Mouse (Mus musculus): ENCODE results near the gene Ppib. TPM values are rescaled to one million over a fixed set of nuclear protein-coding genes. Genes with fewer than 3 reads are reported as not detected.
A peak's percentile ranks its signal among the peaks of the same experiment; 100 is the strongest.

The Ppib gene
- polyA plus RNA-seq, 1 experiment, result 154 TPM

DNA sequence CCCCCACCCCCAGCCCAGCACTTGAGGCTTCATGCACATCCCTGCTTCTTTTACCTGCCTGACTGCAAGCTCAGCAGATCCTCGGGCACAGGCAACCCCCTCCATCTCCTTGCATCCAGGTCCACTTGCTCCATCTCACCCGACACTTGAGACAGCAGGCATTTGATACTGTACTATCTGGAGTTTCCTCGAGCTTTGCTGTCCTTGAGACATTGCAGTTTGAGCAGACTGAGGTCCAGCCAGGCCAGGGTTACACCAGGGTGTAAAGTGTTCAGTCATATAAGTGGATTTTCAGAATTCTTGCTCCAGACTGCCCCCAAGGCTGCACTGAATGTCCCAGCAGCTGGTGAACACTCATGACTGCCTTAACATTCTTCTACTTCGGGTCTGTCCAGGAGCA lies 17.7 kb upstream of the Ppib start:
- Histone ChIP-seq H3K36me3 (ENCODE audit: control insufficient read depth, insufficient read depth, low read length) (peaks cover 9% of the 10 kb centered on the region; the same call in 1 of the 2 replicates), H3K27ac (ENCODE audit: control insufficient read depth, insufficient read depth, low read length) (no peak overlapping the region), H3K4me1 (replicated peaks; ENCODE audit: control insufficient read depth, insufficient read depth, low read length) (no peaks in the 10 kb centered on the region), H3K27me3 (ENCODE audit: control insufficient read depth, insufficient read depth, low read length) (no peaks in the 10 kb centered on the region; the same call in 1 of the 2 replicates), H3K4me3 (ENCODE audit: control insufficient read depth, insufficient read depth, low read length) (no peak overlapping the region)
- TF ChIP-seq POLR2A (IDR thresholded peaks at IDR 0.05; ENCODE audit: control insufficient read depth, extremely low read depth, insufficient read depth, low read length, poor library complexity) (no peak), CTCF (IDR thresholded peaks at IDR 0.05; ENCODE audit: borderline replicate concordance, control insufficient read depth, extremely low read depth, insufficient read depth, low read length, poor library complexity) (no peak)
- 93% methylated on average over 4 of the region's 4 CpGs for WGBS
- no peak for DNase-seq

GRCm38 (mm10) chr9:66043241-66043640 lies 16.8 kb upstream of the Ppib start:
- TF ChIP-seq POLR2A (IDR thresholded peaks at IDR 0.05; ENCODE audit: control insufficient read depth, extremely low read depth, insufficient read depth, low read length, poor library complexity) (no peak), CTCF (IDR thresholded peaks at IDR 0.05; ENCODE audit: borderline replicate concordance, control insufficient read depth, extremely low read depth, insufficient read depth, low read length, poor library complexity) (no peak)
- 97% methylated on average over 3 of the region's 3 CpGs for WGBS
- Histone ChIP-seq H3K4me3 (ENCODE audit: control insufficient read depth, insufficient read depth, low read length) (no peak overlapping the region), H3K36me3 (ENCODE audit: control insufficient read depth, insufficient read depth, low read length) (peaks cover 9% of the 10 kb centered on the region; the same call in 1 of the 2 replicates), H3K27me3 (ENCODE audit: control insufficient read depth, insufficient read depth, low read length) (no peaks in the 10 kb centered on the region; the same call in 1 of the 2 replicates), H3K4me1 (replicated peaks; ENCODE audit: control insufficient read depth, insufficient read depth, low read length) (no peaks in the 10 kb centered on the region), H3K27ac (ENCODE audit: control insufficient read depth, insufficient read depth, low read length) (no peak overlapping the region)
- no peak for DNase-seq

DNA sequence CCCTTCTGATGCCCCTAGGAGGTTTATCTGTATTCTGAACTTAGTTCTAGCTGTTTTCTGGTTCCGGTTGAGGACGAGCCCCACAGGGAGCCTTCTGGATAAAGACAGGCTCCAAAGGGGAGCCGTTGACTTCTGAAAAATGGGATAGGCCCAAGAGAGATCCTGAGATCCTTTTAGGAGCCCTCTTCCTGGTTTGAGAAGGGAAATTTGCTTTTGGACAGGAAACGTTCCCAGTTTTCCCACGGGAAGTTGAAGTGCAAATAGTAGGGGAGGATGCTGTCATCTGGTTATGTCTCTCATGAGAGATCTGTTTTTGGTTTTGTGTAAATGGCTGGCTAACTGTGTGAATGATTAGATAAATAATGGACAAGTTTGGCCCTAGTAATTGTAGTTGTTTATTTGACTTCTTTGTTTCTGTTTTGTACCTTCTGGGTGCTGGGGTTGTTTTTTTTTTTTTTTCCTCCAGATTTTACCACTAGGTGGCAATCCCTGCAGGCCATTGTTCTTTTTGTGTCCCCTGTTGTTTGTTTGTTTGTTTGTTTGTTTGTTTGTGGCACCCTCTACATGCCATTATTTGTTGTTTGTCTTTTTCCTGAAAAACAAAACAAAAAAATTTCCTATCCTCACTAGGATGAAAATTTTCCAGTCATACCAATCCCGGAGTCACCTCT lies 10.0 kb upstream of the Ppib start:
- Histone ChIP-seq H3K4me3 (ENCODE audit: control insufficient read depth, insufficient read depth, low read length) (no peak overlapping the region), H3K36me3 (ENCODE audit: control insufficient read depth, insufficient read depth, low read length) (no peaks in the 10 kb centered on the region), H3K27ac (ENCODE audit: control insufficient read depth, insufficient read depth, low read length) (no peak overlapping the region), H3K27me3 (ENCODE audit: control insufficient read depth, insufficient read depth, low read length) (no peaks in the 10 kb centered on the region), H3K4me1 (replicated peaks; ENCODE audit: control insufficient read depth, insufficient read depth, low read length) (no peaks in the 10 kb centered on the region)
- TF ChIP-seq POLR2A (IDR thresholded peaks at IDR 0.05; ENCODE audit: control insufficient read depth, extremely low read depth, insufficient read depth, low read length, poor library complexity), result no peak
- TF ChIP-seq CTCF (IDR thresholded peaks at IDR 0.05; ENCODE audit: borderline replicate concordance, control insufficient read depth, extremely low read depth, insufficient read depth, low read length, poor library complexity), result no peak
- DNase-seq, result no peak
- 85% methylated on average over 6 of the region's 6 CpGs for WGBS

DNA sequence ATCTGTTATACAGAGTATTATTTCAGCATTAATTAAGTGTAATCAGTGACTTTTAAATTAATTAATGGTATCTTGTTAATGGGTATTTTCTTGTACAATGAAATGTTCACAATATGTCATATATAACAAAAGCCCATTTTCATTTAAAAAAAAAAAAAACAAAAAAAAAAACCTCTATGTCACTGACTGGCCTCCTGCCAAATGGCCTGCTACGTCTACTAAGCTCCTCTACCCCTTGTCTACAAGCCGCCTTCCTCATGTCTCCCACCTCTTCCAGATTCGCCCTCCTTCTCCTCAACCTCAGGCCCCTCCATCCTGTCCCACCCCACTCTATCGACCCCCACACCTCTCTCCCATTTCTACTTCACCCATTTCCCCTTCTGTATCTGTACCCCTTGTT lies 8.5 kb upstream of the Ppib start:
- H3K27me3 ChIP-seq (ENCODE audit: control insufficient read depth, insufficient read depth, low read length), result no peaks in the 10 kb centered on the region
- H3K36me3 ChIP-seq (ENCODE audit: control insufficient read depth, insufficient read depth, low read length), result no peaks in the 10 kb centered on the region
- TF ChIP-seq CTCF (IDR thresholded peaks at IDR 0.05; ENCODE audit: borderline replicate concordance, control insufficient read depth, extremely low read depth, insufficient read depth, low read length, poor library complexity), result no peak
- TF ChIP-seq POLR2A (IDR thresholded peaks at IDR 0.05; ENCODE audit: control insufficient read depth, extremely low read depth, insufficient read depth, low read length, poor library complexity), result no peak
- H3K4me1 ChIP-seq (replicated peaks; ENCODE audit: control insufficient read depth, insufficient read depth, low read length), result no peaks in the 10 kb centered on the region
- WGBS, result 82% methylated on average over 4 of the region's 4 CpGs
- DNase-seq, result no peak
- H3K4me3 ChIP-seq (ENCODE audit: control insufficient read depth, insufficient read depth, low read length), result no peak overlapping the region
- no peak overlapping the region for H3K27ac ChIP-seq (ENCODE audit: control insufficient read depth, insufficient read depth, low read length)

DNA sequence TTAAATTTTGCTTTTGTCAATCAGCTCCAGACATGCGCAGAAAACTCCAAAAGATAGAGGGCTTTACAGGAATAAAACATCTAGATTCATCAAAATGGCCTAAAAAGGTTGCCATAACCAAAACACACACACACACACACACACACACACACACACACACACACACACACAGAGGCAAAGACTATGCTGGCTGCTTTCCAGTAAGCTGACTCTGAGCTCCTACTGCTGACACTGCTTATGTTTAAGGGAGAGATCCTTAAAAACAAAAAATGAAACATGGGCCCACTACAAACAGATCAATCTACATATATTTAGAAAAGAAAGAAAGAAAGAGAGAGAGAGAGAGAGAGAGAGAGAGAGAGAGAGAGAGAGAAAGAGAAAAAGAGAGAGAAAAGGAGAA lies 7.3 kb upstream of the Ppib start:
- Histone ChIP-seq H3K4me1 (replicated peaks; ENCODE audit: control insufficient read depth, insufficient read depth, low read length) (no peaks in the 10 kb centered on the region), H3K36me3 (ENCODE audit: control insufficient read depth, insufficient read depth, low read length) (no peaks in the 10 kb centered on the region), H3K27me3 (ENCODE audit: control insufficient read depth, insufficient read depth, low read length) (no peaks in the 10 kb centered on the region), H3K4me3 (ENCODE audit: control insufficient read depth, insufficient read depth, low read length) (no peak overlapping the region), H3K27ac (ENCODE audit: control insufficient read depth, insufficient read depth, low read length) (no peak overlapping the region)
- TF ChIP-seq POLR2A (IDR thresholded peaks at IDR 0.05; ENCODE audit: control insufficient read depth, extremely low read depth, insufficient read depth, low read length, poor library complexity), result no peak
- no peak for TF ChIP-seq CTCF (IDR thresholded peaks at IDR 0.05; ENCODE audit: borderline replicate concordance, control insufficient read depth, extremely low read depth, insufficient read depth, low read length, poor library complexity)
- no peak for DNase-seq
- WGBS, result 96% methylated on average over 1 of the region's 1 CpGs

DNA sequence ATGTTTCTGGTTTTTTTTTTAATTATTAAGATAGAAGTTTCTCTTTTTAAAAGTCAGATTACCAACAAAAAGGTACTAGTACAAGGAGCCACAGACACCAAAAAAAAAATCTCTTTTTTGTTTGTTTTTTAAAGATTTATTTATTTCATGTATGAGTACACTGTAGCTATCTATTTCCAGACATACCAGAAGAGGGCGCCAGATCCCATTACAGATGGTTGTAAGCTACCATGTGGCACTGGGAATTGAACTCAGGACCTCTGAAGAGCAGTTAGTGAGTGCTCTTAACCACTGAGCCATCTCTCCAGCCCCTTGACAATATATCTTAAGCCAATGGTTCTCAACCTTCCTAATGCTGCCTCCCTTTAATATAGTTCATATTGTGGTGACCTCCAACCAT lies 6.4 kb upstream of the Ppib start:
- Histone ChIP-seq H3K4me3 (ENCODE audit: control insufficient read depth, insufficient read depth, low read length) (no peak overlapping the region), H3K36me3 (ENCODE audit: control insufficient read depth, insufficient read depth, low read length) (no peaks in the 10 kb centered on the region), H3K27ac (ENCODE audit: control insufficient read depth, insufficient read depth, low read length) (no peak overlapping the region), H3K4me1 (replicated peaks; ENCODE audit: control insufficient read depth, insufficient read depth, low read length) (no peaks in the 10 kb centered on the region), H3K27me3 (ENCODE audit: control insufficient read depth, insufficient read depth, low read length) (no peaks in the 10 kb centered on the region)
- 77% methylated on average over 1 of the region's 1 CpGs for WGBS
- no peak for DNase-seq
- no peak for TF ChIP-seq POLR2A (IDR thresholded peaks at IDR 0.05; ENCODE audit: control insufficient read depth, extremely low read depth, insufficient read depth, low read length, poor library complexity)
- no peak for TF ChIP-seq CTCF (IDR thresholded peaks at IDR 0.05; ENCODE audit: borderline replicate concordance, control insufficient read depth, extremely low read depth, insufficient read depth, low read length, poor library complexity)

GRCm38 (mm10) chr9:66060308-66060647 lies 256 bp downstream of the Ppib start:
- TF ChIP-seq POLR2A (IDR thresholded peaks at IDR 0.05; ENCODE audit: control insufficient read depth, extremely low read depth, insufficient read depth, low read length, poor library complexity), result no peak
- TF ChIP-seq CTCF (IDR thresholded peaks at IDR 0.05; ENCODE audit: borderline replicate concordance, control insufficient read depth, extremely low read depth, insufficient read depth, low read length, poor library complexity), result no peak
- no peaks in the 10 kb centered on the region for H3K27me3 ChIP-seq (ENCODE audit: control insufficient read depth, insufficient read depth, low read length)
- peaks cover 18% of the 10 kb centered on the region for H3K36me3 ChIP-seq (ENCODE audit: control insufficient read depth, insufficient read depth, low read length)
- DNase-seq, result no peak
- H3K4me3 ChIP-seq (ENCODE audit: control insufficient read depth, insufficient read depth, low read length), result peak overlapping the region; percentile 52
- H3K27ac ChIP-seq (ENCODE audit: control insufficient read depth, insufficient read depth, low read length), result no peak overlapping the region
- peaks cover 2% of the 10 kb centered on the region; the same call in 1 of the 2 replicates for H3K4me1 ChIP-seq (replicated peaks; ENCODE audit: control insufficient read depth, insufficient read depth, low read length)
- WGBS, result under 1% methylated on average over 20 of the region's 20 CpGs

Measured in thymus, adult 2 months (tissue).